In the genomic region with DNA sequence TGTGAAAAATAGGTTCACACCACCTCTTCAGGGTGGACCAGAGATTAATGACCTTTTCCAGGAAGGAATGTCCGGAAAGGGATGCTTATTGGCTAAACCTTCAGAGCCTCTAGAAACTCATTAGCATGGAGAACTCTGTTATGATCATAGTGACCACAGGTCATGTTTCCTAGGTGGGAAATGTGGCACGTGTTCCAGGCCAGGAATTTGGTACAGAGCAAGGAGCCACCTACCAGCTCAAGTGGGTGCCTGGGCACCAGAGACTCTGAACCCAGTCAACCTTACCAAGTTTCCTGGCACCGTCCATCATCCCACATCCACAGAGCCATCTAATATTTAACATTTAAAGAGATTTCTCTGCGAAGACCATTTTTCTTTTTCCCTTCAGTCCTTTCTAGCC, we compare ENCODE assay signal across 33 mouse cellular contexts. TPM values are rescaled to one million over a fixed set of nuclear protein-coding genes. Genes with fewer than 3 reads are reported as not detected.
"Had no signal": no experiment of that assay in that cellular context is flagged by ENCODE, and none has a peak within 500 bp of the region (broad histone marks: within the 10 kb centered on the region; RNA-seq: fewer than 3 reads in every experiment).

No protein-coding gene starts in this region.

- H3K4me3 ChIP-seq: limb, embryonic 10.5 days; limb, embryonic 12.5 days; limb, embryonic 13.5 days; limb, embryonic 15.5 days; liver, embryonic 12.5 days; liver, embryonic 13.5 days; liver, embryonic 15.5 days; lung, embryonic 15.5 days; megakaryocyte, embryonic 14.5 days; midbrain, embryonic 10.5 days; midbrain, embryonic 12.5 days; midbrain, embryonic 13.5 days; midbrain, embryonic 15.5 days; myocyte; neural tube, embryonic 12.5 days; neural tube, embryonic 13.5 days had no signal

- H3K4me2 ChIP-seq: limb, embryonic 12.5 days; limb, embryonic 13.5 days; limb, embryonic 15.5 days; liver, embryonic 11.5 days; liver, embryonic 12.5 days; liver, embryonic 13.5 days; liver, embryonic 15.5 days; lung, embryonic 14.5 days; lung, embryonic 15.5 days; midbrain, embryonic 11.5 days; midbrain, embryonic 12.5 days; midbrain, embryonic 13.5 days; midbrain, embryonic 15.5 days; neural tube, embryonic 12.5 days; neural tube, embryonic 13.5 days had no signal

- H3K9ac ChIP-seq: limb, embryonic 12.5 days; limb, embryonic 13.5 days; limb, embryonic 15.5 days; liver, embryonic 12.5 days; liver, embryonic 13.5 days; liver, embryonic 14.5 days; liver, embryonic 15.5 days; liver, postnatal 0 days; lung, embryonic 14.5 days; lung, embryonic 15.5 days; midbrain, embryonic 12.5 days; midbrain, embryonic 13.5 days; midbrain, embryonic 15.5 days; neural tube, embryonic 12.5 days; neural tube, embryonic 13.5 days had no signal

- H3K27me3 ChIP-seq: limb, embryonic 12.5 days; limb, embryonic 13.5 days; limb, embryonic 15.5 days; liver, embryonic 12.5 days; liver, embryonic 13.5 days; liver, embryonic 15.5 days; lung, embryonic 15.5 days; megakaryocyte, embryonic 14.5 days; midbrain, embryonic 12.5 days; midbrain, embryonic 13.5 days; midbrain, embryonic 15.5 days; neural tube, embryonic 12.5 days; neural tube, embryonic 13.5 days had no signal

- H3K9me3 ChIP-seq: limb, embryonic 10.5 days; limb, embryonic 12.5 days; limb, embryonic 13.5 days; limb, embryonic 15.5 days; liver, embryonic 12.5 days; liver, embryonic 13.5 days; liver, embryonic 15.5 days; lung, embryonic 15.5 days; midbrain, embryonic 10.5 days; midbrain, embryonic 12.5 days; midbrain, embryonic 13.5 days; midbrain, embryonic 15.5 days; neural tube, embryonic 12.5 days; neural tube, embryonic 13.5 days had no signal

- DNase-seq: left cerebral cortex, postnatal 4 days; liver; liver, embryonic 13.5 days; liver, postnatal 0 days; lung, adult 18-20 months; lung, adult 2 months; lung, embryonic 14.5 days; lung, postnatal 10 days; lung, postnatal 14 days; lung, postnatal 36 days; lung, postnatal 4 days; midbrain, embryonic 14.5 days had no signal

- H3K36me3 ChIP-seq: limb, embryonic 10.5 days; limb, embryonic 12.5 days; limb, embryonic 13.5 days; limb, embryonic 15.5 days; liver, embryonic 12.5 days; liver, embryonic 13.5 days; liver, embryonic 15.5 days; lung, embryonic 15.5 days; midbrain, embryonic 10.5 days; midbrain, embryonic 12.5 days; midbrain, embryonic 13.5 days; midbrain, embryonic 15.5 days; neural tube, embryonic 12.5 days; neural tube, embryonic 13.5 days had no signal

- H3K27ac ChIP-seq: limb, embryonic 10.5 days; limb, embryonic 12.5 days; limb, embryonic 13.5 days; limb, embryonic 15.5 days; liver, embryonic 12.5 days; liver, embryonic 13.5 days; liver, embryonic 14.5 days; liver, embryonic 15.5 days; lung, embryonic 15.5 days; macrophage; midbrain, embryonic 10.5 days; midbrain, embryonic 12.5 days; midbrain, embryonic 13.5 days; midbrain, embryonic 15.5 days; neural tube, embryonic 12.5 days; neural tube, embryonic 13.5 days had no signal

- ATAC-seq: liver, embryonic 12.5 days; liver, postnatal 0 days; lung, postnatal 0 days; midbrain, embryonic 13.5 days; midbrain, embryonic 15.5 days; midbrain, embryonic 16.5 days had no signal

- H3K4me1 ChIP-seq: limb, embryonic 10.5 days; limb, embryonic 12.5 days; liver, embryonic 13.5 days; liver, embryonic 15.5 days; megakaryocyte, embryonic 14.5 days; neural tube, embryonic 12.5 days had no signal

RNA-seq across cellular contexts. Expression of a gene that starts 29.2 kb away (rescaled TPM):
- polyA plus RNA-seq: macrophage had no signal
